Mouse (Mus musculus): ENCODE results near the gene Pde8b. TPM values are rescaled to one million over a fixed set of nuclear protein-coding genes. Genes with fewer than 3 reads are reported as not detected.

Gene Pde8b
- polyA plus RNA-seq, 1 experiment from 2014 or later: 2.5 TPM

- 59% methylated on average over 4 of the region's 4 CpGs for WGBS
- H3K4me3 ChIP-seq (ENCODE audit: low read depth, low read length): no peak overlapping the region
- no peaks in the 10 kb centered on the region for H3K27me3 ChIP-seq (ENCODE audit: control insufficient read depth, insufficient read depth, low read length)
- ATAC-seq (ENCODE audit: low FRiP score, low TSS enrichment): no peak
- no peak for DNase-seq (ENCODE audit: low spot score)
- no peak overlapping the region for H3K4me2 ChIP-seq (replicated peaks; ENCODE audit: low read depth)
- no peaks in the 10 kb centered on the region for H3K4me1 ChIP-seq (replicated peaks; ENCODE audit: control insufficient read depth, insufficient read depth)
- no peak for TF ChIP-seq CTCF (IDR thresholded peaks at IDR 0.05; ENCODE audit: low read depth)
- TF ChIP-seq EP300 (optimal IDR thresholded peaks at IDR 0.05): no peak
- no peaks in the 10 kb centered on the region for H3K9me3 ChIP-seq (ENCODE audit: control insufficient read depth, low read length)
- H3K9ac ChIP-seq (ENCODE audit: low read length): no peak overlapping the region
- no peaks in the 10 kb centered on the region for H3K36me3 ChIP-seq (ENCODE audit: control insufficient read depth, insufficient read depth, low read length)
- no peak overlapping the region for H3K27ac ChIP-seq (replicated peaks)
These were observed 147.0 kb downstream of the Pde8b start for GRCm38 (mm10) chr13:95102985-95103590.

DNA sequence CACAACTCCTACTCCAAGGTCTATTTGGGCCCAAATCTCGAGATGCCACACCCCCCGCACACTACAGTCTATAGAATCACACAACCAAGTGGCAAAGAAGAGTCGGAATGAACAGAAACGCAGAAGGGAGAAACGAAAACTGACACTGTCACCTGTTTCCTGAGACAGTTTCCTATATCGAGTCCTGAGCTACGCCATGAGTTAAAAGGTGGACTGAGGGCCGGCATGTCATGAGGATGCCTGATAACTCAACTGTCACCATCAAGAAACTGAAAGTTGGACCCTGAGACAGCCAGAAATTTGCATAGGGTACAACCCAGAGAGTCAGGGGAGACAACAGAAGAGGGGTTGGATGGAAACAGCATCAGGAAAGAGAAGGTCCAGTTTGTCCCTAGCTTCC, 148.8 kb downstream of the Pde8b start:
- Histone ChIP-seq H3K4me2 (replicated peaks; ENCODE audit: low read depth) (no peak overlapping the region), H3K27me3 (ENCODE audit: control insufficient read depth, insufficient read depth, low read length) (no peaks in the 10 kb centered on the region), H3K9me3 (ENCODE audit: control insufficient read depth, low read length) (no peaks in the 10 kb centered on the region), H3K9ac (ENCODE audit: low read length) (no peak overlapping the region), H3K4me3 (ENCODE audit: low read depth, low read length) (no peak overlapping the region), H3K4me1 (replicated peaks; ENCODE audit: control insufficient read depth, insufficient read depth) (no peaks in the 10 kb centered on the region), H3K36me3 (ENCODE audit: control insufficient read depth, insufficient read depth, low read length) (no peaks in the 10 kb centered on the region), H3K27ac (replicated peaks) (no peak overlapping the region)
- 92% methylated on average over 8 of the region's 8 CpGs for WGBS
- TF ChIP-seq EP300 (optimal IDR thresholded peaks at IDR 0.05) (no peak), CTCF (IDR thresholded peaks at IDR 0.05; ENCODE audit: low read depth) (no peak)
- no peak for DNase-seq (ENCODE audit: low spot score)
- no peak for ATAC-seq (ENCODE audit: low FRiP score, low TSS enrichment)

DNA sequence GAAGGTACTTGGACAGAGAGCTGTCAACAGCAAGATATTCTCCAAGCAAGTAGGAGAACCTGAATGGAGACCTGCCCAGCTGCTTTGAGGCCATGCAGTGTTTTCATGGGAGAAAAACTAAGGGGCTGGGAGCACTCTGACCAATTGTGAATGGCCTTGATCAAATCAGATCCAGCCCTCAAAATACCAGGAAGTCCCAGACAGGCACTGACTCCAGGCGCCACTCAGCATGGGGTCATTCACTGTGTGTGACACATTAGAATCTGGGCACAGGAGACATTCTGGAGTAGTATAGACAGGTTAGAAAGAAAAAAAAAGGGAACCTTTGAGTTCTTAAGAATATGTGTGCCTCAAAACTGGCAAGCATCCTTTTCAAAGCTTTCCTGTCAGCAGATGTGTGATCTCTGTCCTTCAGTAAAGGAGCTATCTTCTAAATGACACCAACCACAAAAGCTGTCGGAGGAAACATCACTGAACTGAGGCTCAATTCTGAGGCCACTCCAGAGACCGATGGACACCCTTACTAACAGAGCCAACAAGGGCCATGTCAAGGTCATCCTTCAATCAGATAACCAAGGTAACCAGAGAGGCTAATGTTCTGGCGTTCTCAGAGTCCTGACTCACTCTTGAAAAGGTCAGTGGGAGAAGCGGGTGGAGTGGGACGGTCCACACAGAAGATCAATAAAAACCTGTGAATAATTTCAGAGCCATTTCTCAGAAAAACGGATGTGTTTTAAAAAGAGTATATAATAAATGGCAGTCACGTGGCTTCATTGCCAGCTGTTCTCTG, 151.0 kb downstream of the Pde8b start:
- TF ChIP-seq CTCF (IDR thresholded peaks at IDR 0.05; ENCODE audit: low read depth): no peak
- no peak for TF ChIP-seq EP300 (optimal IDR thresholded peaks at IDR 0.05)
- H3K27me3 ChIP-seq (ENCODE audit: control insufficient read depth, insufficient read depth, low read length): no peaks in the 10 kb centered on the region
- H3K9ac ChIP-seq (ENCODE audit: low read length): no peak overlapping the region
- H3K4me2 ChIP-seq (replicated peaks; ENCODE audit: low read depth): no peak overlapping the region
- ATAC-seq (ENCODE audit: low FRiP score, low TSS enrichment): peak; percentile 54; the same call in 1 of the 2 replicates
- no peaks in the 10 kb centered on the region for H3K9me3 ChIP-seq (ENCODE audit: control insufficient read depth, low read length)
- no peak overlapping the region for H3K4me3 ChIP-seq (ENCODE audit: low read depth, low read length)
- 54% methylated on average over 8 of the region's 8 CpGs for WGBS
- DNase-seq (ENCODE audit: low spot score): no peak
- H3K36me3 ChIP-seq (ENCODE audit: control insufficient read depth, insufficient read depth, low read length): no peaks in the 10 kb centered on the region
- no peak overlapping the region for H3K27ac ChIP-seq (replicated peaks)
- H3K4me1 ChIP-seq (replicated peaks; ENCODE audit: control insufficient read depth, insufficient read depth): 0 out of 2 replicates have a peak, but pooled peaks cover 2% of the 10 kb centered on the region

DNA sequence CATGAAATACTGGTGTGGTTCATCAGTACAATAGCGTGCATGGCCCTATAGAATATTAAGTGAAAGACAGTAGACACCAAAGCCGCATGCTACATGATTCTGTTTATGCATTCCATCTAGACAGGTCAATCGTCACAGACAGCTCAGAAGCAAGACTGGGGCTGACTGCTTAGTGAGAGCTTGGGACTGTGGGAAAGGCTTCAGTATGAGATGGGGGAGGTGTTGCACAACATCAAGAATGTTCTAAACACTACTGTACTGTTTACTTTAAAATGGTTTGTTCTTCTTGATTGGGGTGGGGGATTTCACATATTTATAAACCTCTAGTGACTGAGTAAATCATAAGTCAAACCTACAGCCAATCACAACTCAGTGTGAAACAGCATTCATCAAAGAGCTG, 153.5 kb downstream of the Pde8b start:
- no peak for ATAC-seq (ENCODE audit: low FRiP score, low TSS enrichment)
- 0 out of 2 replicates have a peak, but pooled peaks cover 2% of the 10 kb centered on the region for H3K4me1 ChIP-seq (replicated peaks; ENCODE audit: control insufficient read depth, insufficient read depth)
- WGBS: 48% methylated on average over 3 of the region's 3 CpGs

DNA sequence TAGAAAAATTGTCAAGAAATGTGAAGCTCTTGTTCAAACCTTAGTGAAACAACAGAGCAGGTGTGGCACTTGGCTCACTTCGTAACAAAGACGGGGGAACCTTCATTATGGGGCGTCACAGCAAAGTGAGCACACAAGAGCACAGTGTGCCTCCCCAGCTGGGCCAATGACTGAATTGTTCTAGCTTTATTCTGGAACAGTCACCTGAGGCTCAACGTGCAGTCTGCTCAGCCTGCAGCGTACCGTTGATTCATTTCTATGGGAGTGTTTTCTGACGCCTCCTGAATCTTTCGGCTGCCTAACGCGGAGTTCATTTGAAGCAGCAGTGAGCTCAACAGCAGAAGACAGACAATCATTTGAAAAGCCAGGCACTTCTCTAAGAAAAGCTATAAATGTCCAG, 154.3 kb downstream of the Pde8b start:
- ATAC-seq (ENCODE audit: low FRiP score, low TSS enrichment) (no peak), DNase-seq (ENCODE audit: low spot score) (no peak)
- Histone ChIP-seq H3K9ac (ENCODE audit: low read length) (no peak overlapping the region), H3K27ac (replicated peaks) (no peak overlapping the region), H3K27me3 (ENCODE audit: control insufficient read depth, insufficient read depth, low read length) (no peaks in the 10 kb centered on the region), H3K9me3 (ENCODE audit: control insufficient read depth, low read length) (no peaks in the 10 kb centered on the region), H3K4me1 (replicated peaks; ENCODE audit: control insufficient read depth, insufficient read depth) (0 out of 2 replicates have a peak, but pooled peaks cover 2% of the 10 kb centered on the region), H3K4me3 (ENCODE audit: low read depth, low read length) (no peak overlapping the region), H3K4me2 (replicated peaks; ENCODE audit: low read depth) (no peak overlapping the region), H3K36me3 (ENCODE audit: control insufficient read depth, insufficient read depth, low read length) (no peaks in the 10 kb centered on the region)
- TF ChIP-seq EP300 (optimal IDR thresholded peaks at IDR 0.05) (no peak), CTCF (IDR thresholded peaks at IDR 0.05; ENCODE audit: low read depth) (no peak)
- WGBS: 58% methylated on average over 10 of the region's 10 CpGs

More for the DNA sequence above, 153.5 kb downstream of the Pde8b start:
- Histone ChIP-seq H3K36me3 (ENCODE audit: control insufficient read depth, insufficient read depth, low read length) (no peaks in the 10 kb centered on the region), H3K27ac (replicated peaks) (no peak overlapping the region), H3K4me2 (replicated peaks; ENCODE audit: low read depth) (no peak overlapping the region), H3K27me3 (ENCODE audit: control insufficient read depth, insufficient read depth, low read length) (no peaks in the 10 kb centered on the region), H3K9me3 (ENCODE audit: control insufficient read depth, low read length) (no peaks in the 10 kb centered on the region), H3K4me3 (ENCODE audit: low read depth, low read length) (no peak overlapping the region), H3K9ac (ENCODE audit: low read length) (no peak overlapping the region)
- no peak for DNase-seq (ENCODE audit: low spot score)
- TF ChIP-seq EP300 (optimal IDR thresholded peaks at IDR 0.05): no peak

Data from stomach, postnatal 0 days (tissue).